Mouse (Mus musculus) heart, embryonic 14.5 days (tissue): ENCODE results near the gene Mrpl18. TPM values are rescaled to one million over a fixed set of nuclear protein-coding genes. Genes with fewer than 3 reads are reported as not detected.
"Not testable (repeated sequence)": the region's sequence is repeated elsewhere in the genome, so short reads cannot be mapped to it uniquely, and the experiment has no call there.

ENCODE experiments used
- ATAC-seq: fragments of 200-750 bp; cut with Nextera tagmentation; 2 replicates; pipeline ENCODE4 v1.8.0; 2017; ENCODE audit warnings: low read depth, moderate TSS enrichment; ENCODE audit not compliant: insufficient number of reproducible peaks, insufficient read depth, low FRiP score
- H3K27ac ChIP-seq, 2 experiments: fragments of 200-500 bp in 1 of 2; fragments of 300-500 bp in 1 of 2; sonication (generic) in 1 of 2; replicated peaks in 1 of 2; 2 replicates each; pipeline ENCODE4 v1.5.1; 2012 to 2014; ENCODE audit warnings: low read depth in 2 of 2, low read length in 2 of 2, control low read depth in 1 of 2, mild to moderate bottlenecking in 1 of 2, mixed read lengths in 1 of 2; ENCODE audit not compliant: control insufficient read depth in 1 of 2, insufficient read depth in 1 of 2
- H3K27me3 ChIP-seq: fragments of 300-500 bp; sonication (generic); 2 replicates; pipeline ENCODE4 v1.6.1; 2014; ENCODE audit warnings: mild to moderate bottlenecking, low read length, control low read depth; ENCODE audit not compliant: control insufficient read depth, insufficient read depth
- H3K36me3 ChIP-seq: fragments of 300-500 bp; sonication (generic); 2 replicates; pipeline ENCODE4 v1.6.1; 2014; ENCODE audit warnings: mild to moderate bottlenecking, control low read depth, low read length, mixed read lengths; ENCODE audit not compliant: control insufficient read depth, insufficient read depth
- H3K4me1 ChIP-seq, 2 experiments: fragments of 200-500 bp in 1 of 2; fragments of 300-500 bp in 1 of 2; sonication (generic) in 1 of 2; 2 replicates each; pipeline ENCODE4 v1.6.1; 2012 to 2014; ENCODE audit warnings: low read length in 2 of 2, control low read depth in 1 of 2, mixed read lengths in 1 of 2; ENCODE audit not compliant: control insufficient read depth in 2 of 2, insufficient read depth in 2 of 2
- H3K4me2 ChIP-seq: fragments of 300-500 bp; sonication (generic); 2 replicates; pipeline ENCODE4 v1.6.1; 2014; ENCODE audit warnings: mild to moderate bottlenecking, low read length
- H3K4me3 ChIP-seq, 2 experiments: fragments of 200-500 bp in 1 of 2; fragments of 300-500 bp in 1 of 2; sonication (generic) in 1 of 2; 2 replicates each; pipeline ENCODE4 v1.5.1; 2012 to 2014; ENCODE audit warnings: low read length in 2 of 2, mild to moderate bottlenecking in 2 of 2, control low read depth in 1 of 2, low read depth in 1 of 2, moderate library complexity in 1 of 2; ENCODE audit not compliant: control insufficient read depth in 1 of 2, insufficient read depth in 1 of 2
- H3K9ac ChIP-seq: fragments of 300-500 bp; sonication (generic); 2 replicates; pipeline ENCODE4 v1.6.1; 2014; ENCODE audit warnings: mild to moderate bottlenecking, low read length
- H3K9me3 ChIP-seq: fragments of 300-500 bp; sonication (generic); 2 replicates; pipeline ENCODE4 v1.6.1; 2016; ENCODE audit warnings: low read length, control low read depth; ENCODE audit not compliant: control insufficient read depth
- WGBS: fragments of 180-500 bp; shearing (Covaris S2); extraction: QIAGEN DNeasy Blood & Tissue Kit; methylation state at CpG from one replicate; pipeline ENCODE4 v1.1.7; 2014; 5-methylcytosine and 5-hydroxymethylcytosine counted together
- polyA plus RNA-seq: library from polyadenylated mRNA; unstranded; fragments of >200 nt; fragmentation: Nextera tagmentation; extraction: Ambion mirVana; gene quantifications from 2 replicates; pipeline ENCODE4 v1.2.1, GENCODE M21; 2014

The Mrpl18 gene
- polyA plus RNA-seq, 1 experiment from 2014 or later: 200 TPM

- H3K27ac ChIP-seq: no peak overlapping the region
- H3K9ac ChIP-seq: no peak overlapping the region
- H3K4me2 ChIP-seq: no peak overlapping the region
- H3K4me3 ChIP-seq: no peak overlapping the region
- peaks cover 0 to under 1% of the 10 kb centered on the region in 2 experiments; a peak in 1 of 4 replicates for H3K4me1 ChIP-seq
- no peaks in the 10 kb centered on the region for H3K9me3 ChIP-seq
- H3K27me3 ChIP-seq: no peaks in the 10 kb centered on the region
- H3K36me3 ChIP-seq: peaks cover 50% of the 10 kb centered on the region
- 87% methylated on average over 9 of the region's 9 CpGs for WGBS
- no peak for ATAC-seq
Observed at GRCm38 (mm10) chr17:12906436-12906835, 9.7 kb downstream of the Mrpl18 start.

GRCm38 (mm10) chr17:12905810-12906209 is 10.3 kb downstream of the Mrpl18 start:
- 83% methylated on average over 4 of the region's 4 CpGs for WGBS
- no peak overlapping the region for H3K4me3 ChIP-seq
- H3K27me3 ChIP-seq: no peaks in the 10 kb centered on the region
- no peak overlapping the region for H3K27ac ChIP-seq
- no peak overlapping the region for H3K4me2 ChIP-seq
- no peaks in the 10 kb centered on the region for H3K9me3 ChIP-seq
- H3K9ac ChIP-seq: no peak overlapping the region
- H3K36me3 ChIP-seq: peaks cover 44% of the 10 kb centered on the region
- no peak for ATAC-seq
- peaks cover 0 to 3% of the 10 kb centered on the region in 2 experiments; a peak in 1 of 4 replicates for H3K4me1 ChIP-seq

- H3K9me3 ChIP-seq: no peaks in the 10 kb centered on the region
- no peak for ATAC-seq
- no peak overlapping the region for H3K4me2 ChIP-seq
- no peak overlapping the region for H3K27ac ChIP-seq
- no peaks in the 10 kb centered on the region for H3K27me3 ChIP-seq
- H3K4me3 ChIP-seq: no peak overlapping the region
- H3K36me3 ChIP-seq: peaks cover 45% of the 10 kb centered on the region
- H3K4me1 ChIP-seq: peaks cover 0 to 3% of the 10 kb centered on the region in 2 experiments; a peak in 1 of 4 replicates
- 83% methylated on average over 1 of the region's 1 CpGs for WGBS
- no peak overlapping the region for H3K9ac ChIP-seq
Observed at GRCm38 (mm10) chr17:12904349-12904748, 11.8 kb downstream of the Mrpl18 start.

GRCm38 (mm10) chr17:12903372-12904333 is 12.5 kb downstream of the Mrpl18 start:
- ATAC-seq: no peak
- H3K9me3 ChIP-seq: no peaks in the 10 kb centered on the region
- H3K27me3 ChIP-seq: no peaks in the 10 kb centered on the region
- no peak overlapping the region for H3K4me3 ChIP-seq
- H3K36me3 ChIP-seq: peaks cover 41% of the 10 kb centered on the region
- H3K4me2 ChIP-seq: no peak overlapping the region
- H3K27ac ChIP-seq: no peak overlapping the region
- H3K4me1 ChIP-seq: peaks cover 0 to 3% of the 10 kb centered on the region in 2 experiments; a peak in 1 of 4 replicates
- WGBS: 67% methylated on average over 11 of the region's 12 CpGs
- no peak overlapping the region for H3K9ac ChIP-seq

- Histone ChIP-seq H3K4me3 (no peak overlapping the region), H3K27me3 (no peaks in the 10 kb centered on the region), H3K4me1 (peaks cover 0 to 3% of the 10 kb centered on the region in 2 experiments; a peak in 1 of 4 replicates), H3K9ac (no peak overlapping the region), H3K27ac (no peak overlapping the region), H3K36me3 (peaks cover 40% of the 10 kb centered on the region), H3K9me3 (no peaks in the 10 kb centered on the region), H3K4me2 (no peak overlapping the region)
- 95% methylated on average over 6 of the region's 6 CpGs for WGBS
- no peak for ATAC-seq
Observed at GRCm38 (mm10) chr17:12902291-12902690, 13.9 kb downstream of the Mrpl18 start.

- not testable (repeated sequence) for H3K4me3 ChIP-seq, H3K27me3 ChIP-seq, ATAC-seq, H3K27ac ChIP-seq, H3K9ac ChIP-seq, H3K9me3 ChIP-seq, H3K4me2 ChIP-seq, H3K4me1 ChIP-seq
- peaks cover 36% of the 10 kb centered on the region for H3K36me3 ChIP-seq
- 56% methylated on average over 2 of the region's 2 CpGs for WGBS
Observed at GRCm38 (mm10) chr17:12898607-12899006, 17.5 kb downstream of the Mrpl18 start.

GRCm38 (mm10) chr17:12897674-12898073 is 18.5 kb downstream of the Mrpl18 start:
- WGBS: 92% methylated on average over 5 of the region's 5 CpGs
- Histone ChIP-seq H3K4me2 (no peak overlapping the region), H3K27me3 (no peaks in the 10 kb centered on the region), H3K36me3 (peaks cover 29% of the 10 kb centered on the region), H3K4me1 (peaks cover 0 to 3% of the 10 kb centered on the region in 2 experiments; a peak in 1 of 4 replicates), H3K9me3 (no peaks in the 10 kb centered on the region), H3K27ac (no peak overlapping the region), H3K9ac (no peak overlapping the region), H3K4me3 (no peak overlapping the region)
- ATAC-seq: no peak
